Mouse (Mus musculus) MEL (cell line): ENCODE measurements around the gene Arhgef17. TPM values are rescaled to one million over a fixed set of nuclear protein-coding genes. Genes with fewer than 3 reads are reported as not detected.

Experiments
- DNase-seq: peaks from one replicate; pipeline ENCODE4 v3.0.0; 2011; ENCODE audit warnings: low read depth, low spot score
- H3K27ac ChIP-seq: 2 replicates; pipeline ENCODE4 v1.5.1; 2012; ENCODE audit warnings: low read depth, mild to moderate bottlenecking, control low read depth, low read length, moderate library complexity; ENCODE audit not compliant: control insufficient read depth
- H3K27me3 ChIP-seq, 2 experiments: fragments of 150-350 bp in 1 of 2; sonication (generic) in 1 of 2; 2 replicates each; pipeline ENCODE4 v1.6.1; 2012; ENCODE audit warnings: low read length in 2 of 2, mild to moderate bottlenecking in 2 of 2, improper control_type of control experiment in 1 of 2, moderate library complexity in 1 of 2; ENCODE audit not compliant: insufficient read depth in 2 of 2, control insufficient read depth in 1 of 2
- H3K36me3 ChIP-seq, 2 experiments: 2 replicates each; pipeline ENCODE4 v1.6.1; 2012 to 2014; ENCODE audit warnings: low read length in 2 of 2, improper control_type of control experiment in 1 of 2, inconsistent platforms in 1 of 2, mild to moderate bottlenecking in 1 of 2; ENCODE audit not compliant: insufficient read depth in 2 of 2, control insufficient read depth in 1 of 2
- H3K4me1 ChIP-seq, 2 experiments: fragments of 150-350 bp in 1 of 2; sonication (generic) in 1 of 2; 2 replicates each; pipeline ENCODE4 v1.6.1; 2012; ENCODE audit warnings: low read length in 2 of 2, improper control_type of control experiment in 1 of 2, mild to moderate bottlenecking in 1 of 2; ENCODE audit not compliant: insufficient read depth in 2 of 2, control insufficient read depth in 1 of 2
- H3K4me3 ChIP-seq, 2 experiments: fragments of 150-350 bp in 1 of 2; sonication (generic) in 1 of 2; 2 replicates each; pipeline ENCODE4 v1.5.1; 2012; ENCODE audit warnings: low read depth in 2 of 2, low read length in 2 of 2, mild to moderate bottlenecking in 2 of 2, moderate library complexity in 2 of 2, control low read depth in 1 of 2, improper control_type of control experiment in 1 of 2; ENCODE audit not compliant: control insufficient read depth in 1 of 2, insufficient read depth in 1 of 2
- H3K79me2 ChIP-seq: 2 replicates; pipeline ENCODE4 v1.6.1; 2012; ENCODE audit warnings: mild to moderate bottlenecking, low read length, moderate library complexity; ENCODE audit not compliant: control insufficient read depth, poor library complexity, insufficient read depth
- H3K9ac ChIP-seq: 2 replicates; pipeline ENCODE4 v1.6.1; 2012; ENCODE audit warnings: low read depth, mild to moderate bottlenecking, control low read depth, low read length, moderate library complexity; ENCODE audit not compliant: control insufficient read depth, poor library complexity, severe bottlenecking
- H3K9me3 ChIP-seq: fragments of 150-350 bp; sonication (generic); replicated peaks from 2 replicates; pipeline ENCODE4 v1.6.1; 2012; ENCODE audit warnings: mild to moderate bottlenecking, low read length, improper control_type of control experiment, moderate library complexity; ENCODE audit not compliant: insufficient read depth
- BHLHE40 ChIP-seq: IDR thresholded peaks from 2 replicates; pipeline ENCODE4 v1.6.1; 2012; ENCODE audit warnings: low read depth, mild to moderate bottlenecking, inconsistent platforms, low read length, improper control_type of control experiment, borderline replicate concordance
- CHD1 ChIP-seq: IDR thresholded peaks from 2 replicates; pipeline ENCODE4 v1.6.1; 2012; ENCODE audit warnings: low read depth, mild to moderate bottlenecking, inconsistent platforms, low read length, improper control_type of control experiment
- CTCF ChIP-seq, 3 experiments: IDR thresholded peaks in 2 of 3; conservative IDR thresholded peaks in 1 of 3; 2 replicates each; pipeline ENCODE4 v1.5.1; 2011 to 2012; ENCODE audit warnings: low read length in 3 of 3, low read depth in 2 of 3, mild to moderate bottlenecking in 2 of 3, improper control_type of control experiment in 1 of 3, inconsistent platforms in 1 of 3, mixed read lengths in 1 of 3, moderate library complexity in 1 of 3; ENCODE audit not compliant: control insufficient read depth in 1 of 3, insufficient read depth in 1 of 3, poor library complexity in 1 of 3, severe bottlenecking in 1 of 3
- ELF1 ChIP-seq: IDR thresholded peaks from 2 replicates; pipeline ENCODE4 v1.6.1; 2014; ENCODE audit warnings: low read depth, mild to moderate bottlenecking, inconsistent platforms, low read length, improper control_type of control experiment, moderate library complexity
- EP300 ChIP-seq, 2 experiments: IDR thresholded peaks; 2 replicates each; pipeline ENCODE4 v1.6.1; 2011; ENCODE audit warnings: improper control_type of control experiment in 2 of 2, low read length in 2 of 2, low read depth in 1 of 2, mild to moderate bottlenecking in 1 of 2
- ETS1 ChIP-seq: IDR thresholded peaks from 2 replicates; pipeline ENCODE4 v1.6.1; 2012; ENCODE audit warnings: low read depth, mild to moderate bottlenecking, inconsistent platforms, low read length, improper control_type of control experiment, moderate library complexity
- GABPA ChIP-seq: IDR thresholded peaks from 2 replicates; pipeline ENCODE4 v1.6.1; 2012; ENCODE audit warnings: low read depth, mild to moderate bottlenecking, inconsistent platforms, low read length, improper control_type of control experiment, moderate library complexity
- HCFC1 ChIP-seq: IDR thresholded peaks from 2 replicates; pipeline ENCODE4 v1.6.1; 2012; ENCODE audit warnings: low read depth, mild to moderate bottlenecking, inconsistent platforms, low read length, improper control_type of control experiment, moderate library complexity
- KAT2A ChIP-seq: conservative IDR thresholded peaks from 2 replicates; pipeline ENCODE4 v1.6.1; 2012; ENCODE audit warnings: low read depth, low read length, improper control_type of control experiment, inconsistent platforms
- MAFK ChIP-seq: IDR thresholded peaks from 2 replicates; pipeline ENCODE4 v1.6.1; 2011; ENCODE audit warnings: low read depth, mild to moderate bottlenecking, low read length, improper control_type of control experiment, borderline replicate concordance
- MAX ChIP-seq: IDR thresholded peaks from 2 replicates; pipeline ENCODE4 v1.6.1; 2011; ENCODE audit warnings: low read length, improper control_type of control experiment
- MAZ ChIP-seq: IDR thresholded peaks from 2 replicates; pipeline ENCODE4 v1.6.1; 2012; ENCODE audit warnings: low read depth, mild to moderate bottlenecking, inconsistent platforms, low read length, improper control_type of control experiment
- MEF2A ChIP-seq: IDR thresholded peaks from 2 replicates; pipeline ENCODE4 v1.6.1; 2014; ENCODE audit warnings: low read depth, mild to moderate bottlenecking, inconsistent platforms, low read length, improper control_type of control experiment; ENCODE audit not compliant: poor library complexity, insufficient replicate concordance, severe bottlenecking; ENCODE audit errors: extremely low read depth
- MXI1 ChIP-seq: IDR thresholded peaks from 2 replicates; pipeline ENCODE4 v1.6.1; 2011; ENCODE audit warnings: mild to moderate bottlenecking, low read depth, low read length, improper control_type of control experiment
- MYB ChIP-seq: IDR thresholded peaks from 2 replicates; pipeline ENCODE4 v1.6.1; 2011; ENCODE audit warnings: mild to moderate bottlenecking, low read depth, low read length, improper control_type of control experiment
- MYC ChIP-seq: IDR thresholded peaks from 2 replicates; pipeline ENCODE4 v1.6.1; 2011; ENCODE audit warnings: low read depth, mild to moderate bottlenecking, low read length, improper control_type of control experiment, moderate library complexity
- NELFE ChIP-seq: IDR thresholded peaks from 2 replicates; pipeline ENCODE4 v1.6.1; 2011; ENCODE audit warnings: low read depth, low read length, improper control_type of control experiment
- POLR2A ChIP-seq, 2 experiments: IDR thresholded peaks; 2 replicates each; pipeline ENCODE4 v1.6.1; 2011 to 2012; ENCODE audit warnings: low read length in 2 of 2, mild to moderate bottlenecking in 2 of 2, control low read depth in 1 of 2, improper control_type of control experiment in 1 of 2, low read depth in 1 of 2, moderate library complexity in 1 of 2; ENCODE audit not compliant: control insufficient read depth in 1 of 2, insufficient read depth in 1 of 2, poor library complexity in 1 of 2
- POLR2AphosphoS2 ChIP-seq: IDR thresholded peaks from 2 replicates; pipeline ENCODE4 v1.6.1; 2011; ENCODE audit warnings: low read length, improper control_type of control experiment
- POLR2AphosphoS5 ChIP-seq: IDR thresholded peaks from 2 replicates; pipeline ENCODE4 v1.6.1; 2012; ENCODE audit warnings: low read depth, borderline replicate concordance, mild to moderate bottlenecking, inconsistent platforms, low read length, moderate library complexity, mixed read lengths
- RAD21 ChIP-seq: IDR thresholded peaks from 2 replicates; pipeline ENCODE4 v1.6.1; 2011; ENCODE audit warnings: mild to moderate bottlenecking, low read depth, low read length, improper control_type of control experiment
- SMC3 ChIP-seq: IDR thresholded peaks from 2 replicates; pipeline ENCODE4 v1.6.1; 2011; ENCODE audit warnings: low read depth, low read length, improper control_type of control experiment
- TBP ChIP-seq: IDR thresholded peaks from 2 replicates; pipeline ENCODE4 v1.8.0; 2011; ENCODE audit warnings: low read depth, low read length, improper control_type of control experiment
- TCF12 ChIP-seq: IDR thresholded peaks from 2 replicates; pipeline ENCODE4 v1.6.1; 2014; ENCODE audit warnings: low read depth, mild to moderate bottlenecking, inconsistent platforms, low read length, improper control_type of control experiment, moderate library complexity
- UBTF ChIP-seq: IDR thresholded peaks from 2 replicates; pipeline ENCODE4 v1.6.1; 2012; ENCODE audit warnings: low read depth, mild to moderate bottlenecking, inconsistent platforms, low read length, improper control_type of control experiment, moderate library complexity, borderline replicate concordance; ENCODE audit not compliant: insufficient read depth
- USF2 ChIP-seq, 2 experiments: IDR thresholded peaks; 2 replicates each; pipeline ENCODE4 v1.6.1; 2011 to 2012; ENCODE audit warnings: improper control_type of control experiment in 2 of 2, low read length in 2 of 2, borderline replicate concordance in 1 of 2, inconsistent platforms in 1 of 2, low read depth in 1 of 2, mild to moderate bottlenecking in 1 of 2; ENCODE audit not compliant: insufficient read depth in 1 of 2
- ZC3H11A ChIP-seq: IDR thresholded peaks from 2 replicates; pipeline ENCODE4 v1.6.1; 2012; ENCODE audit warnings: low read depth, mild to moderate bottlenecking, inconsistent platforms, low read length, improper control_type of control experiment
- polyA plus RNA-seq, 2 experiments: library from polyadenylated mRNA; stranded (reverse) in 1 of 2; unstranded in 1 of 2; fragments of >175 nt in 1 of 2; fragments of >200 nt in 1 of 2; gene quantifications; 2 replicates each; pipeline versions ENCODE4 v1.2.1 to v1.2.4; 2012; ENCODE audit warnings: low replicate concordance in 2 of 2, low read depth in 1 of 2; ENCODE audit not compliant: insufficient read length in 2 of 2, insufficient read depth in 1 of 2, missing spikeins in 1 of 2
- total RNA-seq: library from RNA; depleted of rRNA; stranded (reverse); fragments of 300-350 nt; gene quantifications from 2 replicates; pipeline ENCODE4 v1.2.3, GENCODE M21; 2012

Arhgef17 gene
- total and polyA plus RNA-seq, 3 experiments, result under 0.01 TPM; not detected in 2

- no peak for TF ChIP-seq MXI1
- no peak for TF ChIP-seq CHD1
- TF ChIP-seq TBP, result no peak
- TF ChIP-seq MEF2A, result no peak
- no peak for TF ChIP-seq MAX
- TF ChIP-seq POLR2AphosphoS5, result no peak
- TF ChIP-seq MYC, result no peak
- TF ChIP-seq RAD21, result peak; percentile 84
- peak; percentile 63 for TF ChIP-seq ZC3H11A
- TF ChIP-seq SMC3, result peak; percentile 75
- no peak for TF ChIP-seq MYB
- TF ChIP-seq NELFE, result no peak
- no peak for TF ChIP-seq HCFC1
- TF ChIP-seq MAZ, result no peak
- no peak for TF ChIP-seq MAFK
- no peak for TF ChIP-seq EP300 (IDR thresholded peaks at IDR 0.05; ENCODE audit: low read depth in 1 of 2, low read length in 2 of 2)
- no peak for TF ChIP-seq USF2 (IDR thresholded peaks at IDR 0.05; ENCODE audit: borderline replicate concordance in 1 of 2, insufficient read depth in 1 of 2, low read depth in 1 of 2, low read length in 2 of 2)
- TF ChIP-seq CTCF (IDR thresholded peaks at IDR 0.05 in 2 of 3, conservative IDR thresholded peaks at IDR 0.05 in 1 of 3; ENCODE audit: control insufficient read depth in 1 of 3, insufficient read depth in 1 of 3, low read depth in 2 of 3, low read length in 3 of 3, poor library complexity in 1 of 3, severe bottlenecking in 1 of 3), result peak; percentile 78 to 82 (median 80)
- TF ChIP-seq, all 39 proteins: peak for 4
- no peak overlapping the region for H3K27ac ChIP-seq
- no peaks in the 10 kb centered on the region for H3K4me1 ChIP-seq
- H3K36me3 ChIP-seq, result no peaks in the 10 kb centered on the region
- no peak overlapping the region for H3K4me3 ChIP-seq
- H3K27me3 ChIP-seq, result peaks cover 2 to 3% of the 10 kb centered on the region in 2 experiments; a peak in 1 of 4 replicates
- no peaks in the 10 kb centered on the region for H3K9me3 ChIP-seq
- H3K9ac ChIP-seq, result no peak overlapping the region
- DNase-seq, result peak; percentile 57
- no peaks in the 10 kb centered on the region for H3K79me2 ChIP-seq
Observed at GRCm38 (mm10) chr7:100942789-100943615, 11.1 kb upstream of the Arhgef17 start.

- H3K9ac ChIP-seq, result no peak overlapping the region
- H3K27me3 ChIP-seq, result peaks cover 2 to 3% of the 10 kb centered on the region in 2 experiments; a peak in 1 of 4 replicates
- no peaks in the 10 kb centered on the region for H3K4me1 ChIP-seq
- no peak for TF ChIP-seq TCF12
- TF ChIP-seq KAT2A, result no peak
- no peak for TF ChIP-seq RAD21
- no peak for TF ChIP-seq GABPA
- TF ChIP-seq ZC3H11A, result no peak
- no peak for TF ChIP-seq ETS1
- no peak for TF ChIP-seq UBTF
- TF ChIP-seq POLR2AphosphoS2, result no peak
- TF ChIP-seq MYB, result no peak
- no peak for TF ChIP-seq MAX
- TF ChIP-seq BHLHE40, result no peak
- TF ChIP-seq ELF1, result no peak
- no peak for TF ChIP-seq MXI1
- no peak for TF ChIP-seq POLR2A (IDR thresholded peaks at IDR 0.05; ENCODE audit: control insufficient read depth in 1 of 2, insufficient read depth in 1 of 2, low read depth in 1 of 2, low read length in 2 of 2, poor library complexity in 1 of 2)
- no peaks in the 10 kb centered on the region for H3K36me3 ChIP-seq
- H3K27ac ChIP-seq, result no peak overlapping the region
- no peaks in the 10 kb centered on the region for H3K9me3 ChIP-seq
- H3K79me2 ChIP-seq, result no peaks in the 10 kb centered on the region
- H3K4me3 ChIP-seq, result no peak overlapping the region
- DNase-seq, result no peak
Observed at GRCm38 (mm10) chr7:100941169-100941568, 9.3 kb upstream of the Arhgef17 start.
